Mouse (Mus musculus) olfactory bulb, adult 2 months (tissue): ENCODE measurements around the gene Mxra7. TPM values are rescaled to one million over a fixed set of nuclear protein-coding genes. Genes with fewer than 3 reads are reported as not detected.
"Not testable (repeated sequence)": the region's sequence is repeated elsewhere in the genome, so short reads cannot be mapped to it uniquely, and the experiment has no call there.

Experiments
- H3K27ac ChIP-seq: fragments of 200-500 bp; 2 replicates; pipeline ENCODE4 v1.5.1; 2012; ENCODE audit warnings: low read depth, low read length; ENCODE audit not compliant: insufficient read depth
- H3K4me1 ChIP-seq: fragments of 200-500 bp; 2 replicates; pipeline ENCODE4 v1.6.1; 2012; ENCODE audit warnings: low read length; ENCODE audit not compliant: control insufficient read depth, insufficient read depth
- H3K4me3 ChIP-seq: fragments of 200-500 bp; 2 replicates; pipeline ENCODE4 v1.5.1; 2012; ENCODE audit warnings: mild to moderate bottlenecking, low read depth, low read length, moderate library complexity; ENCODE audit not compliant: insufficient read depth
- CTCF ChIP-seq: fragments of 200-500 bp; IDR thresholded peaks from 2 replicates; pipeline ENCODE4 v1.5.1; 2012; ENCODE audit warnings: low read depth, mild to moderate bottlenecking, low read length, moderate library complexity; ENCODE audit not compliant: insufficient read depth
- POLR2A ChIP-seq: fragments of 200-500 bp; IDR thresholded peaks from 2 replicates; pipeline ENCODE4 v1.6.1; 2012; ENCODE audit warnings: mild to moderate bottlenecking, low read depth, low read length, moderate library complexity; ENCODE audit not compliant: insufficient read depth
- WGBS: fragments of 180-500 bp; shearing (Covaris S2); methylation state at CpG from one replicate; pipeline ENCODE4 v1.1.7; 2018; 5-methylcytosine and 5-hydroxymethylcytosine counted together
- polyA plus RNA-seq: library from polyadenylated mRNA; stranded (reverse); fragments of >200 nt; gene quantifications from 2 replicates; pipeline ENCODE4 v1.2.4, GENCODE M21; 2012; ENCODE audit warnings: low replicate concordance; ENCODE audit not compliant: missing spikeins, insufficient read depth, insufficient read length

Gene Mxra7
- polyA plus RNA-seq, 1 experiment, result not detected

DNA sequence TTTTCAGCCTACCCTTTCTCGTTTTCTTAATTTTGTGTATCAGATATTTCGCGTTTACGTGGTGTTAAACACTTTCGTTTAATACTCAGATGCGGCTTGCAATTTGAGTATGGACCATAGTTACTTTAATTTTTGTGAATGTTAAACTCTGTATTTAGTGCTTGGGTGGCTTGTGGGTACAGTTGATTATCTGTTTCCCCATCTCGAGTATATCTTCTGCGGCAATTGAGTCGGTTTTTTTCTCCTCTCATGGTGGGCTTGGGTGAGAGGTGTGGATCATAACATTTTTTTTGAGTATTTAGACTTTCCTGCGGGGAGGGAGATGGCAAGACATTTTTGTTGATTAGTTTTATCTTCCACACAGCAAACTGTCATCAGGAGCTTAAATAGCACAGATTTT is 26.4 kb upstream of the Mxra7 start:
- TF ChIP-seq POLR2A, result no peak
- TF ChIP-seq CTCF, result no peak
- no peaks in the 10 kb centered on the region for H3K4me1 ChIP-seq
- H3K4me3 ChIP-seq, result peak overlapping the region; percentile 94
- no peak overlapping the region for H3K27ac ChIP-seq
- WGBS, result 20% methylated on average over 10 of the region's 10 CpGs

GRCm38 (mm10) chr11:116853512-116853928 is 25.7 kb upstream of the Mxra7 start:
- TF ChIP-seq POLR2A (peak; percentile 86), CTCF (no peak)
- peak overlapping the region; percentile 85 for H3K27ac ChIP-seq
- H3K4me1 ChIP-seq, result no peaks in the 10 kb centered on the region
- WGBS, result under 1% methylated on average over 36 of the region's 36 CpGs
- H3K4me3 ChIP-seq, result peak overlapping the region; percentile 94

DNA sequence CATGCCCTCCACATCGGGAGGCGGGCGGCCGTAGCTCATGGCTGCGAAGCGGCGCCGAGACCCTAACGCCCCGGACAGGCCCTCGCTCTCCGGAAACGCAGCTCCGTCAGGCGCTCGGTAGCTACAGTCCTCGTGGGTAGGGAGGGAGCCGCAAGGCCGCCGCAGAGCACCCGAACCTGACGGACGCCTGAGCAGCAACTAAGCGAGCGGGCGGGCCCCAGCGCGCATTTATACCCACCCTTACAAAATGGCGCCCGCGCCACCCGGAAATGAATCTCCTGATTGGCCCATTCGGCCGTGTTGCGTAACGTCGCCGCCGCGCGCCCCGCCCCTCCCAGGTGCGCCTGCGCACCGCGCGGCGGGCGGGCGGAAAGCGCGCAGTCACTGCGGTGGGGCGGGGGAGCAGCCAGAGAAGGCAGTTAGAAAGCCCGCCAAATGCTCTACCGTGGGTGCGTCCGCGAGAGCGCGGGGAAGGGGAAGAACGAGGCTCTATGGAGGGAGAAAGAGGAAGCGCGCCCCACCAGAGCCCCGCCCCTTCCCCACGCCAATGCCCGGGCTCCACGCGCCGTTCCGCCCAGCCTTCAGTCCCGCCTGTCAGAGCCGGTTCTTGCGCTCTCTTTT is 25.2 kb upstream of the Mxra7 start, which contains the start of gene Srsf2:
TSS of gene Srsf2 (minus strand) at position 204 of the 621 bp plus-strand sequence.
- TF ChIP-seq CTCF (no peak), POLR2A (peak; percentile 99)
- under 1% methylated on average over 74 of the region's 74 CpGs for WGBS
- no peaks in the 10 kb centered on the region for H3K4me1 ChIP-seq

GRCm38 (mm10) chr11:116852291-116852890 is 24.5 kb upstream of the Mxra7 start, which contains the start of gene Mfsd11:
Gene Mfsd11, plus strand, starts transcription at chr11:116852440.
- TF ChIP-seq POLR2A (no peak), CTCF (no peak)
- WGBS, result under 1% methylated on average over 88 of the region's 91 CpGs
- Histone ChIP-seq H3K27ac (peak within 1 kb of the TSS; percentile 95), H3K4me1 (no peaks in the 10 kb centered on the region), H3K4me3 (peak within 1 kb of the TSS; percentile 94)

More for the DNA sequence above, 25.2 kb upstream of the Mxra7 start, which contains the start of gene Srsf2:
- H3K4me3 ChIP-seq, result peak within 1 kb of the TSS; percentile 94
- H3K27ac ChIP-seq, result peak within 1 kb of the TSS; percentile 95

DNA sequence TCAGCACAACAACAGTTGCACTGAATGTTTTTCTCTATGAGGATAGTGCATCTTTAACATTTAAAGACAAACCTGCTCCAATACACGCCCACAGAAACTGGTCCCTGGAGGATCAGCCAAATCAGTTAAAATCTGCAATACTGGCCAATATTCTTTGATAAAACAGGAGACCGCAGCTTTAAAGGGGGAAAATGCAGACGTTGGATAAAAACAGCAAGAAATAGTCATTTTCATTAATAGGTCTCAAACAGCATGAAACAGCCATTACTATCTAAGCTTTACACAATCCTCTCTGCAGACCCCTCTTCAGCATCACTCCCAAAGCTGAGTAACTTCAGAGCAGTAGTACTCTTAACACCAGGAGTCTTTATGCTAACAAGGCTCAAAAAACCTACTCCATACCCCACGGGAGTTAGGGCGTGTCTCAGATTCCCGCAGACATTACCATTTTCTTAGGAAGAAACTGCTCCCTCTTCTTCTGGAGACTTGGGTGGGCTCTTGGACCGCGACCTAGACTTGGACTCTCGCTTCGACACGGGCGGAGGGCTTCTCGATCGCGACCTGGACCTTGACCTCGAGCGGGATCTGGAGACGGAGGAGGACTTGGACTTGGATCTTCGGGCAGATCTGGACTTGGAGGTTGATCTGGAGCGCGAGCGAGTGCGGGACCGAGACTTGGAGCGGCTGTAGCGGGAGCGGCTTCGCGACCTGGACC is 23.9 kb upstream of the Mxra7 start:
- Histone ChIP-seq H3K4me1 (no peaks in the 10 kb centered on the region), H3K4me3 (peak overlapping the region; percentile 94)
- WGBS, result under 1% methylated on average over 29 of the region's 29 CpGs

GRCm38 (mm10) chr11:116850833-116851477 is 23.1 kb upstream of the Mxra7 start:
- no peak overlapping the region for H3K4me3 ChIP-seq
- TF ChIP-seq POLR2A (no peak), CTCF (no peak)
- peak overlapping the region; percentile 87; the same call in 1 of the 2 replicates for H3K27ac ChIP-seq
- H3K4me1 ChIP-seq, result no peaks in the 10 kb centered on the region
- 5% methylated on average over 6 of the region's 6 CpGs for WGBS

More for the DNA sequence above, 23.9 kb upstream of the Mxra7 start:
- TF ChIP-seq CTCF, result no peak
- TF ChIP-seq POLR2A, result no peak
- peak overlapping the region; percentile 87 for H3K27ac ChIP-seq

GRCm38 (mm10) chr11:116850085-116850484 is 22.2 kb upstream of the Mxra7 start:
- Histone ChIP-seq H3K27ac (no peak overlapping the region), H3K4me3 (no peak overlapping the region)

GRCm38 (mm10) chr11:116849587-116849986 is 21.7 kb upstream of the Mxra7 start:
- Histone ChIP-seq H3K4me1 (no peaks in the 10 kb centered on the region), H3K4me3 (no peak overlapping the region), H3K27ac (no peak overlapping the region)
- TF ChIP-seq CTCF (no peak), POLR2A (no peak)

More at GRCm38 (mm10) chr11:116850085-116850484, 22.2 kb upstream of the Mxra7 start:
- TF ChIP-seq POLR2A, result no peak
- TF ChIP-seq CTCF, result no peak
- H3K4me1 ChIP-seq, result no peaks in the 10 kb centered on the region
- WGBS, result 31% methylated on average over 4 of the region's 4 CpGs

- 60% methylated on average over 2 of the region's 2 CpGs for WGBS
- H3K4me3 ChIP-seq, H3K4me1 ChIP-seq, H3K27ac ChIP-seq: not testable (repeated sequence)
Observed at GRCm38 (mm10) chr11:116848877-116849178, 21.0 kb upstream of the Mxra7 start.
